Mouse (Mus musculus): ENCODE data around the gene Vps18.

Gene Vps18

GRCm38 (mm10) chr2:119288270-119288882 is at the start of gene Vps18:
Gene Vps18 (plus strand): TSS chr2:119288740.
- peak; percentile 98 for DNase-seq

- no peak for DNase-seq
Measured at GRCm38 (mm10) chr2:119240075-119240818, 48.3 kb upstream of the Vps18 start.

GRCm38 (mm10) chr2:119240819-119241186 is 47.7 kb upstream of the Vps18 start:
- no peak for DNase-seq

GRCm38 (mm10) chr2:119242548-119242947 is 46.0 kb upstream of the Vps18 start:
- DNase-seq = no peak

GRCm38 (mm10) chr2:119245246-119245645 is 43.3 kb upstream of the Vps18 start:
- no peak for DNase-seq

- DNase-seq = no peak
Measured at GRCm38 (mm10) chr2:119247904-119248303, 40.6 kb upstream of the Vps18 start.

- DNase-seq = no peak
Measured at GRCm38 (mm10) chr2:119249592-119250061, 38.9 kb upstream of the Vps18 start.

GRCm38 (mm10) chr2:119250377-119250776 is 38.2 kb upstream of the Vps18 start:
- peak; percentile 18 for DNase-seq

- DNase-seq = peak; percentile 85
Measured at GRCm38 (mm10) chr2:119250826-119251478, 37.6 kb upstream of the Vps18 start.

- DNase-seq = no peak
Measured at GRCm38 (mm10) chr2:119254976-119255375, 33.6 kb upstream of the Vps18 start.

GRCm38 (mm10) chr2:119260518-119260917 is 28.0 kb upstream of the Vps18 start:
- no peak for DNase-seq

- DNase-seq = no peak
Measured at GRCm38 (mm10) chr2:119261326-119261725, 27.2 kb upstream of the Vps18 start.

- peak; percentile 23 for DNase-seq
Measured at GRCm38 (mm10) chr2:119262978-119263377, 25.6 kb upstream of the Vps18 start.

GRCm38 (mm10) chr2:119263813-119264212 is 24.7 kb upstream of the Vps18 start:
- DNase-seq = no peak

GRCm38 (mm10) chr2:119270286-119270642 is 18.3 kb upstream of the Vps18 start:
- DNase-seq = no peak

GRCm38 (mm10) chr2:119270643-119271331 is 17.8 kb upstream of the Vps18 start, which contains the start of gene Rhov:
Gene Rhov (minus strand): TSS chr2:119271272.
- peak; percentile 88 for DNase-seq

GRCm38 (mm10) chr2:119274126-119274525 is 14.4 kb upstream of the Vps18 start:
- DNase-seq = no peak

- DNase-seq = no peak
Measured at GRCm38 (mm10) chr2:119276926-119277325, 11.6 kb upstream of the Vps18 start.

GRCm38 (mm10) chr2:119277810-119278209 is 10.7 kb upstream of the Vps18 start:
- no peak for DNase-seq

GRCm38 (mm10) chr2:119281899-119282565 is 6.5 kb upstream of the Vps18 start:
- DNase-seq = no peak

GRCm38 (mm10) chr2:119287372-119287771 is 1.2 kb upstream of the Vps18 start:
- DNase-seq = peak; percentile 50

GRCm38 (mm10) chr2:119289014-119289416 is 475 bp downstream of the Vps18 start:
- DNase-seq = no peak

- peak; percentile 53 for DNase-seq
Measured at GRCm38 (mm10) chr2:119292281-119292680, 3.7 kb downstream of the Vps18 start.

Data from cerebellum, adult 9-11 months (tissue).